Mouse (Mus musculus): ENCODE results near the gene Lmbrd2. TPM values are rescaled to one million over a fixed set of nuclear protein-coding genes. Genes with fewer than 3 reads are reported as not detected.
"Not testable (repeated sequence)": the region's sequence is repeated elsewhere in the genome, so short reads cannot be mapped to it uniquely, and the experiment has no call there.

The Lmbrd2 gene
- polyA plus RNA-seq, 1 experiment from 2014 or later, result 3.9 TPM

- ATAC-seq, result no peak
- no peak overlapping the region for H3K9ac ChIP-seq (ENCODE audit: low read depth, low read length)
- no peaks in the 10 kb centered on the region for H3K4me1 ChIP-seq (ENCODE audit: control insufficient read depth, insufficient read depth, low read depth, low read length)
- H3K4me2 ChIP-seq (ENCODE audit: low read length), result no peak overlapping the region
- H3K9me3 ChIP-seq (ENCODE audit: control insufficient read depth, low read length), result no peaks in the 10 kb centered on the region
- no peaks in the 10 kb centered on the region for H3K27me3 ChIP-seq (replicated peaks; ENCODE audit: control insufficient read depth, insufficient read depth, low read length)
- H3K4me3 ChIP-seq (ENCODE audit: low read length), result no peak overlapping the region
- peaks cover 24% of the 10 kb centered on the region for H3K36me3 ChIP-seq (ENCODE audit: control insufficient read depth, insufficient read depth, low read length)
- H3K27ac ChIP-seq (ENCODE audit: low read depth, low read length), result no peak overlapping the region
- 56% methylated on average over 6 of the region's 6 CpGs for WGBS
Observed at GRCm38 (mm10) chr15:9164125-9164524, 23.8 kb downstream of the Lmbrd2 start.

DNA sequence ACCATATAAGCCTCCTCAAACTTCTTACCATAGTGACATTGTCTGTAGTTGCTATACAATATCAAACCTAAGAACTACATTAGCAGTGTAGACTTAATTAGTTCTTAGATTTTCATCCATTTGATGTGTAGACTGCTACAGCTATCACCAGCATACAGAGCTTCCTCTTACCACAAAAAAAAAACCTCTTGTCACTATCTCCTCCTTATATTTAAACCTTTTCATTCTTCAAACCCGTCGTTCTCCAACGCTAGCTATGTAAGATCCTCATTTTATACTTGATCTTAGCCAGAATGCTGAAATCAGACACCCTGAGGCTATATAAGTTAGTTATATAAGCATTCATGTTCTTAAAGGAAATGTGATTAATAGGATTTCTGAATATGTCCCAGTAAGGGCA is 36.7 kb downstream of the Lmbrd2 start:
- Histone ChIP-seq H3K36me3 (ENCODE audit: control insufficient read depth, insufficient read depth, low read length) (peaks cover 13% of the 10 kb centered on the region), H3K4me1 (ENCODE audit: control insufficient read depth, insufficient read depth, low read depth, low read length) (no peaks in the 10 kb centered on the region), H3K9me3 (ENCODE audit: control insufficient read depth, low read length) (no peaks in the 10 kb centered on the region), H3K4me3 (ENCODE audit: low read length) (no peak overlapping the region), H3K4me2 (ENCODE audit: low read length) (no peak overlapping the region), H3K27me3 (replicated peaks; ENCODE audit: control insufficient read depth, insufficient read depth, low read length) (no peaks in the 10 kb centered on the region), H3K9ac (ENCODE audit: low read depth, low read length) (no peak overlapping the region), H3K27ac (ENCODE audit: low read depth, low read length) (no peak overlapping the region)
- WGBS, result 93% methylated on average over 3 of the region's 3 CpGs
- no peak for ATAC-seq

GRCm38 (mm10) chr15:9183995-9184394 is 43.6 kb downstream of the Lmbrd2 start:
- Histone ChIP-seq H3K27me3 (replicated peaks; ENCODE audit: control insufficient read depth, insufficient read depth, low read length) (no peaks in the 10 kb centered on the region), H3K4me1 (ENCODE audit: control insufficient read depth, insufficient read depth, low read depth, low read length) (no peaks in the 10 kb centered on the region), H3K9ac (ENCODE audit: low read depth, low read length) (no peak overlapping the region), H3K4me3 (ENCODE audit: low read length) (no peak overlapping the region), H3K4me2 (ENCODE audit: low read length) (no peak overlapping the region), H3K9me3 (ENCODE audit: control insufficient read depth, low read length) (no peaks in the 10 kb centered on the region), H3K36me3 (ENCODE audit: control insufficient read depth, insufficient read depth, low read length) (peaks cover 11% of the 10 kb centered on the region), H3K27ac (ENCODE audit: low read depth, low read length) (no peak overlapping the region)
- ATAC-seq, result no peak
- 96% methylated on average over 5 of the region's 5 CpGs for WGBS

DNA sequence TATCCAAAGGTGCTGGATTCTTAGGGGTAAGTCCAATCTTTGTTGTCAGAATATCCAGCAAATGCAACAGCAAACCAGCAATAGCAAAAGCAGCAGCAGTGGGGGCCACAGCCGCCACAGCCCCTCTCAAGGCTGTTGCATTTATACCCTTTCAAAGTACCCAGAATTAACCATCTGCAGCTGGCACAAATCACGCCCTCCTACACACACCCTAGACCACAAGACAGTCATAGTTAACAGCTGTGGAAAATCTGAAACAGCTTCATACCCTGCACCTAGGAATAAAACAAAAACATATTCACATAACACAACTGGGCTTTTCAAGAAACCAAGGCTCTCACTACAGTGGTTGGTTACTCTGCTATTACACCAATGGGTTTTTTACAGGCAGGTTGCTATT is 49.4 kb downstream of the Lmbrd2 start:
- Histone ChIP-seq H3K4me3 (ENCODE audit: low read length) (no peak overlapping the region), H3K9me3 (ENCODE audit: control insufficient read depth, low read length) (no peaks in the 10 kb centered on the region), H3K36me3 (ENCODE audit: control insufficient read depth, insufficient read depth, low read length) (peaks cover 22% of the 10 kb centered on the region), H3K9ac (ENCODE audit: low read depth, low read length) (no peak overlapping the region), H3K4me2 (ENCODE audit: low read length) (no peak overlapping the region), H3K4me1 (ENCODE audit: control insufficient read depth, insufficient read depth, low read depth, low read length) (no peaks in the 10 kb centered on the region), H3K27ac (ENCODE audit: low read depth, low read length) (no peak overlapping the region), H3K27me3 (replicated peaks; ENCODE audit: control insufficient read depth, insufficient read depth, low read length) (no peaks in the 10 kb centered on the region)
- no peak for ATAC-seq
- 84% methylated on average over 2 of the region's 2 CpGs for WGBS

DNA sequence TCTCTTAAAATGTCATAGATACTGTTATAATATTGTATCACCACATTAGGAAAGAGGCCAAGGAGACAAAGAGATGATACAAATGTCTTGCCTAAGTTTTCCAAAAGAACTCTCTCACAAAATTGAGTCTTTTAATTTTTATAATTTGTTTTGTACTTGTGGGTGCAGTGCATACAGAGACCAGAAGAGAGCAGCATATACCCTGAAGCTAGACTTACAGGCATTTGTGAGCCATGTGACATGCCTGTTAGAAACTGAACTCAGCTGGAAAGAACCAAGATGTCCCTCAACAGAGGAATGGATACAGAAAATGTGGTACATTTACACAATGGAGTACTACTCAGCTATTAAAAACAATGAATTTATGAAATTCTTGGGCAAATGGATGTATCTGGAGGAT is 52.3 kb downstream of the Lmbrd2 start:
- ATAC-seq; H3K9ac ChIP-seq (ENCODE audit: low read depth, low read length); H3K27ac ChIP-seq (ENCODE audit: low read depth, low read length); H3K4me3 ChIP-seq (ENCODE audit: low read length); H3K4me1 ChIP-seq (ENCODE audit: control insufficient read depth, insufficient read depth, low read depth, low read length); H3K4me2 ChIP-seq (ENCODE audit: low read length); H3K27me3 ChIP-seq (replicated peaks; ENCODE audit: control insufficient read depth, insufficient read depth, low read length); H3K9me3 ChIP-seq (ENCODE audit: control insufficient read depth, low read length): not testable (repeated sequence)
- peaks cover 24% of the 10 kb centered on the region for H3K36me3 ChIP-seq (ENCODE audit: control insufficient read depth, insufficient read depth, low read length)

- no peaks in the 10 kb centered on the region for H3K4me1 ChIP-seq (ENCODE audit: control insufficient read depth, insufficient read depth, low read depth, low read length)
- H3K27ac ChIP-seq (ENCODE audit: low read depth, low read length), result no peak overlapping the region
- no peak overlapping the region for H3K4me2 ChIP-seq (ENCODE audit: low read length)
- H3K27me3 ChIP-seq (replicated peaks; ENCODE audit: control insufficient read depth, insufficient read depth, low read length), result no peaks in the 10 kb centered on the region
- no peak for ATAC-seq
- H3K36me3 ChIP-seq (ENCODE audit: control insufficient read depth, insufficient read depth, low read length), result peaks cover 15% of the 10 kb centered on the region; the same call in 1 of the 2 replicates
- WGBS, result 67% methylated on average over 6 of the region's 6 CpGs
- H3K9ac ChIP-seq (ENCODE audit: low read depth, low read length), result no peak overlapping the region
- no peaks in the 10 kb centered on the region for H3K9me3 ChIP-seq (ENCODE audit: control insufficient read depth, low read length)
- H3K4me3 ChIP-seq (ENCODE audit: low read length), result no peak overlapping the region
Observed at GRCm38 (mm10) chr15:9198421-9198820, 58.1 kb downstream of the Lmbrd2 start.

DNA sequence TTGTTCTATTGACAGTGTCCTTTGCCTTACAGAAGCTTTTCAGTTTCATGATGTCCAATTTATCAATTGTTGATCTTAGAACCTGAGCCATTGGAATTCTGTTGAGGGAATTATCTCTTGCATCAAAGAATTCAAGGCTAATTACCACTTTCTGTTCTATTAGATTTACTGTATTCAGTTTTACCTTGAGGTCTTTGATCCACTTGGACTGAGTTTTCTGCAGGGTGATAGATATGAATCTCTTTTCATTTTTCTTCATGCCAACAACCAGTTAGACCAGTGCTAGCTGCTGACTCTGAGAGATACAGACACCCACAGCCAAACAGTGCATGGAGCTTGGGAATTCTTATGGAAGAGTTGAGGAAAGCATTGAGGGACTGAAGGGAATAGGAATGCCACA is 71.5 kb downstream of the Lmbrd2 start:
- no peaks in the 10 kb centered on the region for H3K27me3 ChIP-seq (replicated peaks; ENCODE audit: control insufficient read depth, insufficient read depth, low read length)
- no peaks in the 10 kb centered on the region for H3K9me3 ChIP-seq (ENCODE audit: control insufficient read depth, low read length)
- ATAC-seq, result no peak
- H3K4me2 ChIP-seq (ENCODE audit: low read length), result no peak overlapping the region
- no peaks in the 10 kb centered on the region for H3K4me1 ChIP-seq (ENCODE audit: control insufficient read depth, insufficient read depth, low read depth, low read length)
- H3K9ac ChIP-seq (ENCODE audit: low read depth, low read length), result no peak overlapping the region
- no peak overlapping the region for H3K4me3 ChIP-seq (ENCODE audit: low read length)
- H3K36me3 ChIP-seq (ENCODE audit: control insufficient read depth, insufficient read depth, low read length), result no peaks in the 10 kb centered on the region
- no peak overlapping the region for H3K27ac ChIP-seq (ENCODE audit: low read depth, low read length)

- H3K4me1 ChIP-seq (ENCODE audit: control insufficient read depth, insufficient read depth, low read depth, low read length); ATAC-seq; H3K9ac ChIP-seq (ENCODE audit: low read depth, low read length); H3K4me2 ChIP-seq (ENCODE audit: low read length); H3K4me3 ChIP-seq (ENCODE audit: low read length); H3K27ac ChIP-seq (ENCODE audit: low read depth, low read length); H3K9me3 ChIP-seq (ENCODE audit: control insufficient read depth, low read length); H3K27me3 ChIP-seq (replicated peaks; ENCODE audit: control insufficient read depth, insufficient read depth, low read length); H3K36me3 ChIP-seq (ENCODE audit: control insufficient read depth, insufficient read depth, low read length): not testable (repeated sequence)
- WGBS, result 64% methylated on average over 3 of the region's 3 CpGs
Observed at GRCm38 (mm10) chr15:9213026-9213425, 72.7 kb downstream of the Lmbrd2 start.

DNA sequence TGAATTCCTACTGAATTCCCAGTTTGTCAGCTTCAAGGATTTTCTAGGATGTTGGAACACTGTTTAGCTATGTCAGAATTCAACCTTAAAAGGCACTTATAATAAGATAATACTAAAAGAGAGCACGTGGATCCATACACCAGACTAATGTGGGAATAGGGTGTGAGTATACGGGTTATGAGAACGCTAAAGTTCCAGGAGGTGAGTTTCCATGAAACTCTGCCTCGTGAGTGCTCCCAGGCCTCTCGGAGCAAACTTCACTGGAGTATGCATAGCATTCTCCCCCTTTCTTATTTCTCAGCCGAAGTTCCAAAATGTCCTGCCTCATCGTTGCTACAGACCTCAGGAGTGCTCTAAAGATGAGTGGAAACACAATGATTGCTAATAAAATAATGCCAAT is 73.1 kb downstream of the Lmbrd2 start:
- H3K4me2 ChIP-seq (ENCODE audit: low read length); H3K4me1 ChIP-seq (ENCODE audit: control insufficient read depth, insufficient read depth, low read depth, low read length); ATAC-seq; H3K27ac ChIP-seq (ENCODE audit: low read depth, low read length); H3K9me3 ChIP-seq (ENCODE audit: control insufficient read depth, low read length); H3K36me3 ChIP-seq (ENCODE audit: control insufficient read depth, insufficient read depth, low read length); H3K4me3 ChIP-seq (ENCODE audit: low read length); H3K27me3 ChIP-seq (replicated peaks; ENCODE audit: control insufficient read depth, insufficient read depth, low read length); H3K9ac ChIP-seq (ENCODE audit: low read depth, low read length): not testable (repeated sequence)
- 93% methylated on average over 7 of the region's 7 CpGs for WGBS

DNA sequence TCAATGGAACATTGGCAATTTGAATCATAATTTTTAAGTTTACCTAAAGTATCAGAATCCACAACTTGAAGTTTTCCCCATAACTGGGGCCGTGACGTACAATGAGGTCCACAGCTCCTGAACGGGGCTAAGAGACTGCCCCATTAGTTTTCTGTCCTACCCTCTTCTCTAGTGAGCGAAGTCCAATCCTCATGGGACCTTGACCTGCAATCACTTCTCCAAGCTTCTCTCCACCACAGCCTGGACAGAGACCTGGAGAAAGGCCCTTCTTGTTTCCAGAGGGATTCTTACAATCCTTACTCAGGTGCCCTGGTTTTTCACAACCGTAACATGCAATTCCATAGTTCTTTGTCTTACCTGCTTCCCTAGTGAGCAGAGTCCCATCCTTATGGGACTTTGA is 76.1 kb downstream of the Lmbrd2 start:
- no peak for ATAC-seq
- H3K27ac ChIP-seq (ENCODE audit: low read depth, low read length), result no peak overlapping the region
- no peak overlapping the region for H3K4me3 ChIP-seq (ENCODE audit: low read length)
- no peak overlapping the region for H3K4me2 ChIP-seq (ENCODE audit: low read length)
- H3K27me3 ChIP-seq (replicated peaks; ENCODE audit: control insufficient read depth, insufficient read depth, low read length), result no peaks in the 10 kb centered on the region
- no peak overlapping the region for H3K9ac ChIP-seq (ENCODE audit: low read depth, low read length)
- H3K9me3 ChIP-seq (ENCODE audit: control insufficient read depth, low read length), result no peaks in the 10 kb centered on the region
- H3K36me3 ChIP-seq (ENCODE audit: control insufficient read depth, insufficient read depth, low read length), result no peaks in the 10 kb centered on the region
- 88% methylated on average over 5 of the region's 5 CpGs for WGBS
- no peaks in the 10 kb centered on the region for H3K4me1 ChIP-seq (ENCODE audit: control insufficient read depth, insufficient read depth, low read depth, low read length)
